Mouse (Mus musculus) MEL (cell line): ENCODE results near the gene Cyp20a1. TPM values are rescaled to one million over a fixed set of nuclear protein-coding genes. Genes with fewer than 3 reads are reported as not detected.

Experiments used
- DNase-seq: peaks from one replicate; pipeline ENCODE4 v3.0.0; 2011; ENCODE audit warnings: low read depth, low spot score
- H3K27ac ChIP-seq: 2 replicates; pipeline ENCODE4 v1.5.1; 2012; ENCODE audit warnings: low read depth, mild to moderate bottlenecking, control low read depth, low read length, moderate library complexity; ENCODE audit not compliant: control insufficient read depth
- H3K27me3 ChIP-seq, 2 experiments: fragments of 150-350 bp in 1 of 2; sonication (generic) in 1 of 2; 2 replicates each; pipeline ENCODE4 v1.6.1; 2012; ENCODE audit warnings: low read length in 2 of 2, mild to moderate bottlenecking in 2 of 2, improper control_type of control experiment in 1 of 2, moderate library complexity in 1 of 2; ENCODE audit not compliant: insufficient read depth in 2 of 2, control insufficient read depth in 1 of 2
- H3K36me3 ChIP-seq, 2 experiments: 2 replicates each; pipeline ENCODE4 v1.6.1; 2012 to 2014; ENCODE audit warnings: low read length in 2 of 2, improper control_type of control experiment in 1 of 2, inconsistent platforms in 1 of 2, mild to moderate bottlenecking in 1 of 2; ENCODE audit not compliant: insufficient read depth in 2 of 2, control insufficient read depth in 1 of 2
- H3K4me1 ChIP-seq, 2 experiments: fragments of 150-350 bp in 1 of 2; sonication (generic) in 1 of 2; 2 replicates each; pipeline ENCODE4 v1.6.1; 2012; ENCODE audit warnings: low read length in 2 of 2, improper control_type of control experiment in 1 of 2, mild to moderate bottlenecking in 1 of 2; ENCODE audit not compliant: insufficient read depth in 2 of 2, control insufficient read depth in 1 of 2
- H3K4me3 ChIP-seq, 2 experiments: fragments of 150-350 bp in 1 of 2; sonication (generic) in 1 of 2; 2 replicates each; pipeline ENCODE4 v1.5.1; 2012; ENCODE audit warnings: low read depth in 2 of 2, low read length in 2 of 2, mild to moderate bottlenecking in 2 of 2, moderate library complexity in 2 of 2, control low read depth in 1 of 2, improper control_type of control experiment in 1 of 2; ENCODE audit not compliant: control insufficient read depth in 1 of 2, insufficient read depth in 1 of 2
- H3K79me2 ChIP-seq: 2 replicates; pipeline ENCODE4 v1.6.1; 2012; ENCODE audit warnings: mild to moderate bottlenecking, low read length, moderate library complexity; ENCODE audit not compliant: control insufficient read depth, poor library complexity, insufficient read depth
- H3K9ac ChIP-seq: 2 replicates; pipeline ENCODE4 v1.6.1; 2012; ENCODE audit warnings: low read depth, mild to moderate bottlenecking, control low read depth, low read length, moderate library complexity; ENCODE audit not compliant: control insufficient read depth, poor library complexity, severe bottlenecking
- H3K9me3 ChIP-seq: fragments of 150-350 bp; sonication (generic); replicated peaks from 2 replicates; pipeline ENCODE4 v1.6.1; 2012; ENCODE audit warnings: mild to moderate bottlenecking, low read length, improper control_type of control experiment, moderate library complexity; ENCODE audit not compliant: insufficient read depth
- BHLHE40 ChIP-seq: IDR thresholded peaks from 2 replicates; pipeline ENCODE4 v1.6.1; 2012; ENCODE audit warnings: low read depth, mild to moderate bottlenecking, inconsistent platforms, low read length, improper control_type of control experiment, borderline replicate concordance
- CHD1 ChIP-seq: IDR thresholded peaks from 2 replicates; pipeline ENCODE4 v1.6.1; 2012; ENCODE audit warnings: low read depth, mild to moderate bottlenecking, inconsistent platforms, low read length, improper control_type of control experiment
- CTCF ChIP-seq, 3 experiments: IDR thresholded peaks in 2 of 3; conservative IDR thresholded peaks in 1 of 3; 2 replicates each; pipeline ENCODE4 v1.5.1; 2011 to 2012; ENCODE audit warnings: low read length in 3 of 3, low read depth in 2 of 3, mild to moderate bottlenecking in 2 of 3, improper control_type of control experiment in 1 of 3, inconsistent platforms in 1 of 3, mixed read lengths in 1 of 3, moderate library complexity in 1 of 3; ENCODE audit not compliant: control insufficient read depth in 1 of 3, insufficient read depth in 1 of 3, poor library complexity in 1 of 3, severe bottlenecking in 1 of 3
- E2F4 ChIP-seq: IDR thresholded peaks from 2 replicates; pipeline ENCODE4 v1.6.1; 2011; ENCODE audit warnings: low read depth, low read length, improper control_type of control experiment, borderline replicate concordance
- ELF1 ChIP-seq: IDR thresholded peaks from 2 replicates; pipeline ENCODE4 v1.6.1; 2014; ENCODE audit warnings: low read depth, mild to moderate bottlenecking, inconsistent platforms, low read length, improper control_type of control experiment, moderate library complexity
- EP300 ChIP-seq, 2 experiments: IDR thresholded peaks; 2 replicates each; pipeline ENCODE4 v1.6.1; 2011; ENCODE audit warnings: improper control_type of control experiment in 2 of 2, low read length in 2 of 2, low read depth in 1 of 2, mild to moderate bottlenecking in 1 of 2
- ETS1 ChIP-seq: IDR thresholded peaks from 2 replicates; pipeline ENCODE4 v1.6.1; 2012; ENCODE audit warnings: low read depth, mild to moderate bottlenecking, inconsistent platforms, low read length, improper control_type of control experiment, moderate library complexity
- GABPA ChIP-seq: IDR thresholded peaks from 2 replicates; pipeline ENCODE4 v1.6.1; 2012; ENCODE audit warnings: low read depth, mild to moderate bottlenecking, inconsistent platforms, low read length, improper control_type of control experiment, moderate library complexity
- GATA1 ChIP-seq: IDR thresholded peaks from 2 replicates; pipeline ENCODE4 v1.6.1; 2011; ENCODE audit warnings: low read depth, low read length, improper control_type of control experiment
- HCFC1 ChIP-seq: IDR thresholded peaks from 2 replicates; pipeline ENCODE4 v1.6.1; 2012; ENCODE audit warnings: low read depth, mild to moderate bottlenecking, inconsistent platforms, low read length, improper control_type of control experiment, moderate library complexity
- JUND ChIP-seq: IDR thresholded peaks from 2 replicates; pipeline ENCODE4 v1.6.1; 2011; ENCODE audit warnings: low read depth, mild to moderate bottlenecking, improper control_type of control experiment, low read length
- KAT2A ChIP-seq: conservative IDR thresholded peaks from 2 replicates; pipeline ENCODE4 v1.6.1; 2012; ENCODE audit warnings: low read depth, low read length, improper control_type of control experiment, inconsistent platforms
- MAX ChIP-seq: IDR thresholded peaks from 2 replicates; pipeline ENCODE4 v1.6.1; 2011; ENCODE audit warnings: low read length, improper control_type of control experiment
- MAZ ChIP-seq: IDR thresholded peaks from 2 replicates; pipeline ENCODE4 v1.6.1; 2012; ENCODE audit warnings: low read depth, mild to moderate bottlenecking, inconsistent platforms, low read length, improper control_type of control experiment
- MEF2A ChIP-seq: IDR thresholded peaks from 2 replicates; pipeline ENCODE4 v1.6.1; 2014; ENCODE audit warnings: low read depth, mild to moderate bottlenecking, inconsistent platforms, low read length, improper control_type of control experiment; ENCODE audit not compliant: poor library complexity, insufficient replicate concordance, severe bottlenecking; ENCODE audit errors: extremely low read depth
- MXI1 ChIP-seq: IDR thresholded peaks from 2 replicates; pipeline ENCODE4 v1.6.1; 2011; ENCODE audit warnings: mild to moderate bottlenecking, low read depth, low read length, improper control_type of control experiment
- MYB ChIP-seq: IDR thresholded peaks from 2 replicates; pipeline ENCODE4 v1.6.1; 2011; ENCODE audit warnings: mild to moderate bottlenecking, low read depth, low read length, improper control_type of control experiment
- MYC ChIP-seq: IDR thresholded peaks from 2 replicates; pipeline ENCODE4 v1.6.1; 2011; ENCODE audit warnings: low read depth, mild to moderate bottlenecking, low read length, improper control_type of control experiment, moderate library complexity
- NELFE ChIP-seq: IDR thresholded peaks from 2 replicates; pipeline ENCODE4 v1.6.1; 2011; ENCODE audit warnings: low read depth, low read length, improper control_type of control experiment
- NRF1 ChIP-seq: IDR thresholded peaks from 2 replicates; pipeline ENCODE4 v1.6.1; 2014; ENCODE audit warnings: low read depth, mild to moderate bottlenecking, inconsistent platforms, low read length, improper control_type of control experiment, moderate library complexity; ENCODE audit not compliant: poor library complexity, insufficient read depth, severe bottlenecking
- POLR2A ChIP-seq, 2 experiments: IDR thresholded peaks; 2 replicates each; pipeline ENCODE4 v1.6.1; 2011 to 2012; ENCODE audit warnings: low read length in 2 of 2, mild to moderate bottlenecking in 2 of 2, control low read depth in 1 of 2, improper control_type of control experiment in 1 of 2, low read depth in 1 of 2, moderate library complexity in 1 of 2; ENCODE audit not compliant: control insufficient read depth in 1 of 2, insufficient read depth in 1 of 2, poor library complexity in 1 of 2
- POLR2AphosphoS5 ChIP-seq: IDR thresholded peaks from 2 replicates; pipeline ENCODE4 v1.6.1; 2012; ENCODE audit warnings: low read depth, borderline replicate concordance, mild to moderate bottlenecking, inconsistent platforms, low read length, moderate library complexity, mixed read lengths
- RAD21 ChIP-seq: IDR thresholded peaks from 2 replicates; pipeline ENCODE4 v1.6.1; 2011; ENCODE audit warnings: mild to moderate bottlenecking, low read depth, low read length, improper control_type of control experiment
- RCOR1 ChIP-seq: IDR thresholded peaks from 2 replicates; pipeline ENCODE4 v1.6.1; 2012; ENCODE audit warnings: low read depth, mild to moderate bottlenecking, inconsistent platforms, low read length, improper control_type of control experiment
- SIN3A ChIP-seq: IDR thresholded peaks from 2 replicates; pipeline ENCODE4 v1.6.1; 2012; ENCODE audit warnings: low read length, improper control_type of control experiment, inconsistent platforms
- SMC3 ChIP-seq: IDR thresholded peaks from 2 replicates; pipeline ENCODE4 v1.6.1; 2011; ENCODE audit warnings: low read depth, low read length, improper control_type of control experiment
- TAL1 ChIP-seq: IDR thresholded peaks from 2 replicates; pipeline ENCODE4 v1.6.1; 2012; ENCODE audit warnings: mild to moderate bottlenecking, inconsistent platforms, low read length, moderate library complexity, mixed read lengths
- TBP ChIP-seq: IDR thresholded peaks from 2 replicates; pipeline ENCODE4 v1.8.0; 2011; ENCODE audit warnings: low read depth, low read length, improper control_type of control experiment
- TCF12 ChIP-seq: IDR thresholded peaks from 2 replicates; pipeline ENCODE4 v1.6.1; 2014; ENCODE audit warnings: low read depth, mild to moderate bottlenecking, inconsistent platforms, low read length, improper control_type of control experiment, moderate library complexity
- USF1 ChIP-seq: IDR thresholded peaks from 2 replicates; pipeline ENCODE4 v1.6.1; 2014; ENCODE audit warnings: low read depth, mild to moderate bottlenecking, inconsistent platforms, low read length, improper control_type of control experiment, moderate library complexity
- USF2 ChIP-seq, 2 experiments: IDR thresholded peaks; 2 replicates each; pipeline ENCODE4 v1.6.1; 2011 to 2012; ENCODE audit warnings: improper control_type of control experiment in 2 of 2, low read length in 2 of 2, borderline replicate concordance in 1 of 2, inconsistent platforms in 1 of 2, low read depth in 1 of 2, mild to moderate bottlenecking in 1 of 2; ENCODE audit not compliant: insufficient read depth in 1 of 2
- ZC3H11A ChIP-seq: IDR thresholded peaks from 2 replicates; pipeline ENCODE4 v1.6.1; 2012; ENCODE audit warnings: low read depth, mild to moderate bottlenecking, inconsistent platforms, low read length, improper control_type of control experiment
- ZKSCAN1 ChIP-seq: IDR thresholded peaks from 2 replicates; pipeline ENCODE4 v1.6.1; 2012; ENCODE audit warnings: low read depth, mild to moderate bottlenecking, inconsistent platforms, low read length, improper control_type of control experiment, moderate library complexity
- ZMIZ1 ChIP-seq: IDR thresholded peaks from 2 replicates; pipeline ENCODE4 v1.6.1; 2012; ENCODE audit warnings: low read depth, mild to moderate bottlenecking, inconsistent platforms, low read length, improper control_type of control experiment, moderate library complexity
- ZNF384 ChIP-seq: IDR thresholded peaks from 2 replicates; pipeline ENCODE4 v1.6.1; 2012; ENCODE audit warnings: low read depth, mild to moderate bottlenecking, inconsistent platforms, low read length, improper control_type of control experiment
- polyA plus RNA-seq, 2 experiments: library from polyadenylated mRNA; stranded (reverse) in 1 of 2; unstranded in 1 of 2; fragments of >175 nt in 1 of 2; fragments of >200 nt in 1 of 2; gene quantifications; 2 replicates each; pipeline versions ENCODE4 v1.2.1 to v1.2.4; 2012; ENCODE audit warnings: low replicate concordance in 2 of 2, low read depth in 1 of 2; ENCODE audit not compliant: insufficient read length in 2 of 2, insufficient read depth in 1 of 2, missing spikeins in 1 of 2
- total RNA-seq: library from RNA; depleted of rRNA; stranded (reverse); fragments of 300-350 nt; gene quantifications from 2 replicates; pipeline ENCODE4 v1.2.3, GENCODE M21; 2012; rRNA removed

Cyp20a1 gene
- total RNA-seq = 20.2 and 24.0 TPM in 2 replicates
- polyA plus RNA-seq = 10 to 100 TPM in 1 of 2 experiments, not detected in 1; 14.5 TPM

- H3K9me3 ChIP-seq = no peaks in the 10 kb centered on the region
- H3K4me1 ChIP-seq = peaks cover 0 to 6% of the 10 kb centered on the region in 2 experiments; a peak in 2 of 4 replicates
- H3K27ac ChIP-seq = peak within 1 kb of the TSS; percentile 77
- peaks cover 0 to 4% of the 10 kb centered on the region in 2 experiments; a peak in 2 of 4 replicates for H3K36me3 ChIP-seq
- peaks cover 3% of the 10 kb centered on the region; the same call in 1 of the 2 replicates for H3K79me2 ChIP-seq
- peak; percentile 94 for DNase-seq
- peak within 1 kb of the TSS; percentile 81 for H3K9ac ChIP-seq
- H3K27me3 ChIP-seq = no peaks in the 10 kb centered on the region
- peak within 1 kb of the TSS; percentile 84 to 89 for H3K4me3 ChIP-seq
- TF ChIP-seq MAZ = peak; percentile 28; the same call in 1 of the 2 replicates
- TF ChIP-seq NELFE = peak; percentile 83
- TF ChIP-seq MXI1 = peak; percentile 96
- no peak for TF ChIP-seq BHLHE40
- TF ChIP-seq MAX = peak; percentile 94
- 0 out of 2 replicates have a peak, but pooled peaks have one; percentile 5 for TF ChIP-seq ETS1
- TF ChIP-seq MEF2A = no peak
- no peak for TF ChIP-seq ZC3H11A
- no peak for TF ChIP-seq EP300 (IDR thresholded peaks at IDR 0.05; ENCODE audit: low read depth in 1 of 2, low read length in 2 of 2)
- TF ChIP-seq SIN3A = peak; percentile 56
- TF ChIP-seq CTCF (IDR thresholded peaks at IDR 0.05 in 2 of 3, conservative IDR thresholded peaks at IDR 0.05 in 1 of 3; ENCODE audit: control insufficient read depth in 1 of 3, insufficient read depth in 1 of 3, low read depth in 2 of 3, low read length in 3 of 3, poor library complexity in 1 of 3, severe bottlenecking in 1 of 3) = no peak
- no peak; the same call in 1 of the 2 replicates for TF ChIP-seq TCF12
- no peak for TF ChIP-seq RAD21
- no peak for TF ChIP-seq ZNF384
- TF ChIP-seq JUND = no peak
- TF ChIP-seq GATA1 = no peak
- TF ChIP-seq MYC = peak; percentile 90
- peak; percentile 85 for TF ChIP-seq USF1
- no peak for TF ChIP-seq KAT2A
- no peak for TF ChIP-seq GABPA
- TF ChIP-seq TBP = peak; percentile 35
- peak; percentile 92 for TF ChIP-seq NRF1
- no peak for TF ChIP-seq USF2 (IDR thresholded peaks at IDR 0.05; ENCODE audit: borderline replicate concordance in 1 of 2, insufficient read depth in 1 of 2, low read depth in 1 of 2, low read length in 2 of 2)
- TF ChIP-seq ZKSCAN1 = no peak
- no peak for TF ChIP-seq CHD1
- no peak for TF ChIP-seq MYB
- no peak for TF ChIP-seq RCOR1
- TF ChIP-seq POLR2A (IDR thresholded peaks at IDR 0.05; ENCODE audit: control insufficient read depth in 1 of 2, insufficient read depth in 1 of 2, low read depth in 1 of 2, low read length in 2 of 2, poor library complexity in 1 of 2) = peak; percentile 91
- TF ChIP-seq ELF1 = peak; percentile 79
- no peak for TF ChIP-seq TAL1
- TF ChIP-seq POLR2AphosphoS5 = no peak
- no peak for TF ChIP-seq E2F4
- TF ChIP-seq HCFC1 = peak; percentile 63; the same call in 1 of the 2 replicates
- TF ChIP-seq ZMIZ1 = peak; percentile 87
- TF ChIP-seq SMC3 = no peak
These were observed at the start of gene Cyp20a1 for GRCm38 (mm10) chr1:60342808-60343629. Gene Cyp20a1, plus strand, starts transcription at chr1:60343323.
